Mouse (Mus musculus): ENCODE data around the gene Ahdc1.
A peak's percentile ranks its signal among the peaks of the same experiment; 100 is the strongest.

The Ahdc1 gene

DNA sequence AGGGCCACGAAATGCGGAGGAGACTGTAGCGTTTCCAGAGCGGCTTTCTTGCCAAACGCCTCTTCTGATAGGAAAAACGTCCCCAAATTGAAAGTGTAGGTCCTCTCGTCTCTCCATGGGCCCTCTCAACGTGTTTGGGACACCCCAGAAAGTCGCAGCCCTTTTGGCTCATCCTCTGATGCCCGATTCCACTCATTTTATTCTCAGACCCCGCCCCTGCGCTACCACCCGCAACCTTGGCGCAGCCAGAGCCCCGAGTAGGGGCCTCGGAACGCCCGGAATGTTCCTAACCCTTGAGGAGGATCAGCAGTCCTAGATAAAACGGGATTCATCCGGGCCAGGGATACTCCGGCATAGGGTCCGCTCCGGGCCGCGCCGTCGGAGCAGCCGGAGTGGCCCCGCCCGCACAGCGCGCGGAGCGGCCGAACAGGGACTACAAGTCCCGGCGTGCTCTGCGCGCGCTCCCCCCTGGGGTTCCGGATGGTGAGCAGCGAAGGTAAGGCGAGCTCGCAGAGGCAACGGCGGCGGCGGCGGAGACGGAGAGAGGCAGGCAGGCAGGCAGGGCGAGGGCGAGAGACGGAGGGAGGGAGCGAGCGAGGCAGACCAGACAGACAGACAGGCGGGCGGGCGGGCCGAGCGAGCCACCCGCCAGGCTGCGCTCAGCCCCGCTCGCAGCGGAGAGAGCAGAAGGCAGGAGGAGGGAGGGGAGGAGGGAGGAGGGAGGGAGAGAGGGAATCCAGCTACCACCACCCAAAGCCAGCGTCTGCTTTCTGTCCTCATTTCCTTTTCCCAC, at the start of gene Ahdc1:
Ahdc1 (plus strand) TSS at position 233 of the 793 bp plus-strand sequence.
- DNase-seq (ENCODE audit: low spot score) = peak; percentile 95

DNA sequence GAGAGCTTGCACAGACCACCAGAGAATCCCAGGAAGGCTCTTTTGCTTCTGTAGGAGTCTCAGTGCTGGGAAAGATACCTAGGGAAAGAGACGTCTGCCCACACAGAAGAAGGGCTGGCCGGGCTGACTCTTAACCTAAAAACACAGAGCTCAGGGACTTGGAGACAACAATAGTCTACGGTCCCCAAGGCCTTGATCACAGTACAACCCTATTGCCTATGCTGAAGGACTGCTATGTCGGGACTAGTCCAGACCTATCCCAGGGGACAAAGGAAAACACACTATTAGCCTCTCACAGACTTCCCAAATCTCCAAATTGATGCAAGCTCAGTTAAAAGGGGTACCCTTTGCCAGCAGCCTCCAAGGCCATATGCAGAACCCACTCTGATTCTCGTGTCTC, 49.2 kb upstream of the Ahdc1 start:
- no peak for DNase-seq (ENCODE audit: low spot score)

DNA sequence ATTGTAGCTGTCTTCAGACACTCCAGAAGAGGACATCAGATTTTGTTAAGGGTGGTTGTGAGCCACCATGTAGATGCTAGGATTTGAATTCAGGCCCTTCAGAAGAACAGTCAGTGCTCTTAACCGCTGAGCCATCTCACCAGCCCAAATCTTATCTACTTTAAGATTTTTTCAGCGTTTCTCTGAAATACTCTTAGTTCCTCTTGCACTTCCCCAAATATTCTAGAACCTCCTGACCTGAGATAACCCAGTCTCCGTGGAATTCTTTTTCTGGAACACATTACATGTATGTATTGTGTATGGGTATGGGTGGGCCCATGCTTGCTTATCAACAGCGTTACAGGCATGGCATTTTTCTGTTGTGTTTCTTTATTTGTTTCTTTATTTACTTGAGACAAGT, 48.4 kb upstream of the Ahdc1 start:
- no peak for DNase-seq (ENCODE audit: low spot score)

DNA sequence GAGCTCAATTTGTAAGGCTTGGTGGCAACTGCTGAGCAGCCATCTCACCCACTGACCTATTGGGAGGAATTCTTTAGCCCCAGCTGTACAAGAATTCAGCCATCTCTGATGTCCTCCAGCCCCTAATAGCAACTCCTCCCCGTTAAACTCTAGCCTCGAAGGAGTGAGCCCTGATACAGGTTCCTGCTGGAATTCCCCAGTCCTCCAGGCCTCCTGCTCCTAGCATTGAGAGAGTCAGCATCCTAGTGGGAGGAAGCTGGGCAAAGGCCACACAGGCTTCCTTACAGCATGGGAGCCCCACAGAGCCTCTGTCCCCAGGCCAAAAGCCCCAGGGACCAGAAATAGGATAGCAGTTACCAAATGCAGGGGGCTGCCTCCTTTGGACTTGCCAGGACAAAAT, 47.6 kb upstream of the Ahdc1 start:
- DNase-seq (ENCODE audit: low spot score) = no peak

DNA sequence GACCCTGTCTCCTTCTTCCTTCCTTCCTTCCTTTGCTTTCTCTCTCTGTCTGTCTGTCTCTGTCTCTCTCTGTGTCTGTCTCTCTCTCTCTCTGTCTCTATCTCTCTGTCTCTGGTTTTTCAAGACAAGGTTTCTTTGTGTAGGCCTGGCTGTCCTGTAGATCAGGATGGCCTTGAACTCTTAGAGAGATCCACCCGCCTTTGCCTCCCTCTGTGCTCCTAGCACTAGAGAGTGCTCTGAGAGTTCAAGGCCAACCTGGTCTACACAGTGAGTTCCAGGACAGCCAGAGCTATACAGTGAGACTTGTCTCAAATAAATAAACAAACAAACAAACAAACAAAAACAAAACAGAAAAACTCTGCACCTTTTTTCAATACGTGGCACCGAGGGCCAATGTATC, 47.0 kb upstream of the Ahdc1 start:
- no peak for DNase-seq (ENCODE audit: low spot score)

DNA sequence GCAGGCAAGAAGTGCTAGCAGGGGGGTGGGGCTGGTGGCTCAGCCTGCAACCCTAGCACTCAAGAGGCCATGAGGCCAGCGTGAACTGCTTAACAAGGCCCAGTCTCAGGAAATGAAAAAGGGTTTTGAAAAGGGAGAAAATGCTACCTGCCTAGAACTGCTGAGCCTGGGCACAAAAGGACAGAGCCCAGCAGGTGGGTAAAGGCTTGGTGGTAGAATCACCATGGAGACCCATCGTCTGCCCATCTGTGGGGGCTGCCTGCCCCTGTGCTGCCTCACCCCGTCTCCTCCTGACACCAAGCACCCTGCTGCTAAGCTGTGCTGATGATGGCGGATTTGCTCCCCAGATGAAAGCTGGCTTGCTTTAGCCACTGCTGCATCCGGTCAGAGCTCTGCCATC, 46.6 kb upstream of the Ahdc1 start:
- no peak for DNase-seq (ENCODE audit: low spot score)

DNA sequence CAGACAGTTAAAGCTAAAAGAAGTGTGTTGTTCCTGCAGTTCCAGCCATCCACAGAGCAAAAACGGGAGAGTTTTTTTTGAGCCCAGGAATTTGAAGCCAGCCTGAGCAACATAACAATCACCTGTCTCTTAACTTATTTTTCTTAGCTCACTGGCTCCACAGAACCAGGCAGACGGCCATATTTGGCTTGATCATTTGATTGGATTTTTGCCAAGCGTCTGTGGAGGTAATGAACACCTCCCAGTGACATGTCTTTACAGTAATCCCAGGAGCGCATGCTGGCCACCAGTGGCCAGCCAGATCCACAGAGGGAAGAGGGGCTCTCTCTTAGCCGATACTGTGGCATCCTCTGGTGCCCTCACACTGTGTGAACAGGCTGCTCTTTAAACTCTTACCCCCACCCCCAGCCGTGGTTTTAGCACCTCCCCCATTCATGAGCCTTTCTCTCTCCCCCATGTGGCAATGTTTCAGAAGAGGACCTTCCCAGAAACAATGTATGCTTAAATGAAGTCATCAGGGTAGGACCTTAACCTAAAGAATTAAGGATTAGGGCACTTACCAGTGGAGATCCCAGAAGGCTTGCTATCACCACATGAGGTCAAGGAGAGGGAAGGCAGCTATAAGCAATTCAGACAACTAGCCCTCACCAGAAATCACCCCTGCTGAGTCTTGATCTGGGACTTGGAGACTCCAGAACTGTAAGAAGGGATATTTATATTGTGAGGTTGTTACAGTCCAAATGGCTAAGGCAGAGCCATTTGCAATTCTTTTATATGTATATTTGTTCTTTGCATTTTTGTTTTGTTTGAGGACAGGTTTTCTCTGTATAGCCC, 42.7 kb upstream of the Ahdc1 start:
- DNase-seq (ENCODE audit: low spot score) = peak; percentile 64

DNA sequence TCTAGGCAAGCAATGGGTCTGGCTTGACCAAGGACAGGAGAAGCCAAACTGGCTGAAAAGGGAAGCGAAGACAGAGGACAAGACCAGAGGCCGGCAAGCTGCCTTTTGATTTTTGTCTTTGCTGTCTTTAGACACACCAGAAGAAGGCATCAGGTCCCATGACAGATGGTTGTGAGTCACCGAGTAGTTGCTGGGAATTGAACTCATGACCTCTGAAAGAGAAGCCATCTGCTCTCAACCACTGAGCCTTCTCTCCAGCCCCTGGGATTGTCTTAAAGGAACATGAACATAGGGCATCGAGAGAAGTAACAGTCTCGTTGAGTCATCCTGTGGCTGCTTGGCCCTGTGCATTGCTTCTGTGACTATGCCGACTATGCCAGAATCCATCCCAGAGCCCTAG, 39.5 kb upstream of the Ahdc1 start:
- DNase-seq (ENCODE audit: low spot score) = peak; percentile 37

DNA sequence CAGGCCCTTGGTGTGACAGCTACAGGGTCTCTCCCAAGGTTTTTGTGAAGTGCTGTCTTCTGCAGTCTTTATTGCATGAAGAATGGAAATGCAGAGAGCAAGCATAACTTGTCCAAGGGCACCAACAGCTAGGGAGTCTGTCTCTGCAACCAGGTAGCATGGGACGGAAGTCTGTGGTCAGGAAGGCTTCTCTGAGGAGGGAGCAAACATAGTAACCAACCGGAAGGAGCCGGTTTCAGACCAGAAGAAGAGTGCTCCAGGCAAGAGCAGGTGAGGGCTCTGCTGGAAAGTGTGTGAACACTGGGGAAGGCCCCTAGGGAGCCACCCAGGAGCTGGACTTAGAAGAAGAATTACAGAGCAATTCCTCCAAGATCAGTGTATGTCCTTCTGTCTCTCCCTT, 39.0 kb upstream of the Ahdc1 start:
- no peak for DNase-seq (ENCODE audit: low spot score)

DNA sequence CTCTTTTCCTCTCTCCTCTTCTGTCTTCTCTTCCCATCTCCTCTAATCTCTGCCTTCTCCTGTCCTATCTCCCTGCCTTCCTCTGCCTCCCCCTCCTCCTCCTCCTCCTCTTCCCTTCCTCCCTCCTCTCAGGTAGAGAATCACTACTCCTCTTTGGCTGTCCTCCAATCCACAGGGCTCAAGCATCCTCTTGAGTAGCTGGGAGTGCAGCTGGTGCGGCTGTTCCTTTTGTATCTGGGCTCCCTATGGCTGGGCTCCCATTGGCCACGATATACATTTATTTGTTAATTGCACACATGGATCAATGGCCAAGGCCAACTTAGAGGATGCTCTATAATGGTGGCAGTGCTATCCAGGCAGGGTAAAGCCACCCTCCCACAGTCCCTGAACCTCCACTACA, 38.5 kb upstream of the Ahdc1 start:
- no peak for DNase-seq (ENCODE audit: low spot score)

DNA sequence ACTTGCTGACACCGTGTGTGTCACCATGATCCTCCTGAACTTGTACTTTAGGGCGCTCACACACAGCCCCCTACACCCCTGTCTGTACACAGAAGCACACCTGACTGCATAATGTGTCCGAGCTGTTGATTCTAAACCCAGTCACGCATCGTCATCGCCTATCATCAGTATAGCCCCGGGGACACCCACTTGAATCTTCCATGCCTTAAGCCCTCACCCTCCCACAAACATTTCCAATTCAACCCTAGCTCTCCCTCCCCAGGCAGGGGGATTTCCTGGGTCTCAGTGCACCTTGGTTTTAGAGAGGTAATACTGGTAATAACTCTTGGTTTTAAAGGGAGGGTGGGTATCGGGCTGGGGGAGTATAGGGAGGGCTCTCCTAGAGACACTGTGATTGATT, 37.9 kb upstream of the Ahdc1 start:
- no peak for DNase-seq (ENCODE audit: low spot score)

DNA sequence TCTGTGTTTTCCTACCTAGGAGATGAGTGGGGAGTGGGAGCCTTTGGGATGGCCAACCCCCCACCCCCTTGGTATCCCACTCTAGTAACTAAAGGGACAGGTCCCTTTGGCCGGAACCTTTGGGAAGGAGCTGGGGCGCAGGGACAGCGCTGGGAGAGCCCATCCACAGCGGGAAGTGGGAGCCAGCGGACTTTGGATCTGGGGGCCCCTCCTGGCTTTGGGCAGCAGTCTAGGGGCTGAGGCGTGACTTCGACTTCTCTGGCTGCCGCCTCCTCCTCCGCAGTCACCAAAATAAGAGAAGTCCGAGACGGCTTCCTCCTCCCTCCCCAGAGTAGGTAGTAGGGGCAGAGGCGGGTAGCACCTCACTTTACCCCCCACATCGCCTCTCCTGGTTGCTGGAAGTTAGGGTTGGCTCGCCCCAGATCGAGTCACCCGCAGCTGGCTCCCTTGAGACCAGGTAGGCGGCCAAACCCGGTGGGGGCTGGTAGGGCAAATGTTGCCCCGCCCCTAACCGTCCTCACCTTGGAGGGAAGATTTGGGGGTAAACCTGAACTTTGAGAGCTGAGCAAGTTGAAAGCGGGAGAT, 37.2 kb upstream of the Ahdc1 start, which contains the start of gene Fgr:
Fgr (plus strand) TSS at position 282 of the 585 bp plus-strand sequence.
- DNase-seq (ENCODE audit: low spot score) = no peak

DNA sequence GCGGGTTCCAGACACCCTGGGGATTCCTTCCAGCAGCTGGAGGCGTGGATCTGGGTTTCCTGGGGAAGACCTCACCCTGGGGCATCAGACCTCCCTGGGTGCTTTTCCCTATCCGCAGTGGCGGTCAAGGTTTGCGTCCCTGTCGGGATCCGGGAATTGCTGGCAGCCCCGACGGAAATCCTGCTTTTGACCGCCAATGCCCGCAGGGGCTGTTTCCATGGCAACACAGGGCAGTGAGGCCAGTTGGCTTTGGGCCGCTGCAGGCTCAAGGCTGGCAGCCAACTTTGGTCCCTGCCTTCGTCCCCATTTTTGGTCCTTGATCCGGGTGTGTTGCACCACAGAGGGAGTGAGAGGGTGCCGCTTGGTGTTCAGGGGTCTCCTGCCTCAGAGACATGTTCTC, 36.2 kb upstream of the Ahdc1 start:
- DNase-seq (ENCODE audit: low spot score) = peak; percentile 93

DNA sequence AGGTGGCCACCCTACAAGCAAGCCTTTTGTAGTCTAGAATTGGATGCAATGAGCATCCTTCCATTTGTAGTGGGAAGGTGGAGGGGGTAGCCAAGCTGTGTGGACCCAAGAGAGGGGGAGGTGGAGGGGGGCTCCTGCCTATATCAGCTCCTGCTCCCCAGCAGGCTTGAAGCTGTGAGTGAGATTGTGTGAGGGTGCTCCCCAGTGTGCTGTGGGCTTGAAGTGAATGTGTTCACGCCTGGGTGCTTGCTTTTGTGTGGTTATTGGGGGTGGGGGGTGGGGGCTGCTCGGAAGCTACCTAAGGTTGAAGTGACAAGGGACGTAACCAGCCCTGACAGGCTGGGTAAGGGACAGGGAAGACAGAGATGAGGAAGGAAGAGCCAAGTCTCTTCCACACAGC, 35.3 kb upstream of the Ahdc1 start:
- no peak for DNase-seq (ENCODE audit: low spot score)

DNA sequence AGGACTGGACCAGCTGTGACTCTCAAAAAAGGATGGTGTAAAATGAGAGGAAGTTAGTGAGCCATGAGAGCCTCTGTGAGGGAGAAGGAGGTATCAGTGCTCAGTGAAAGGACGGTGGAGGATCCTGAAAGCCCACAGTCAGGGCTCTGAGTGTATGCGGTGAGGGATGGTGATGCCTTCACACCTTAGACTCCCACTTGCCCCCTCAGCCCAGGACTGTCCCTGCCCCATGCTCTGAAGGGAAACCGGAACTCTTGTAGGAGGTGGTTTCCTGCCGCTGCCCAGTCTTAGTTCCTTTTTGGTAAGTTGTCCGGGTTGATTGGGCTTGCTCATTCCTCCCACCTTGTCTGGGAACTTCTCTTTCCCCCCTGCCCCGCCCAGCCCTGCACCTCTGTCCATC, 34.3 kb upstream of the Ahdc1 start:
- no peak for DNase-seq (ENCODE audit: low spot score)

DNA sequence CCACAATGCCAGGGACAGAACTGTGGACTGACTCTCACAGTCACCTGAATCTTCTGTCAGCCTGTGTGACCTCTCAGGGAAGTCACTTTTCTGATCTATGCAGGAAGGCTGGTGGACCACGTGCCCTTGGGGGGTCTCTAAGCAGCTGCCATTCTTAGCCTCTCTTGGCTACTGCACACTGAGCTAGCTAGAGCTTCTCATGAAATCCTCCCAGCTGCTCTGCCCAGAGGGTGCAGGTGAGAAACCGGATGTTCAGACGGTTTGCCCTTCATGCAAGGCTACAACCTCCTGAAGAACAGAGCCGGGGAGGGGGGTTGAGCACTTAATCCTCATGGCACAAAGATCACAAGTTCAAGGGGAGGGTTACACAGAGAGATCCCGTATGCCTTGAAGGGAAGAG, 33.5 kb upstream of the Ahdc1 start:
- no peak for DNase-seq (ENCODE audit: low spot score)

DNA sequence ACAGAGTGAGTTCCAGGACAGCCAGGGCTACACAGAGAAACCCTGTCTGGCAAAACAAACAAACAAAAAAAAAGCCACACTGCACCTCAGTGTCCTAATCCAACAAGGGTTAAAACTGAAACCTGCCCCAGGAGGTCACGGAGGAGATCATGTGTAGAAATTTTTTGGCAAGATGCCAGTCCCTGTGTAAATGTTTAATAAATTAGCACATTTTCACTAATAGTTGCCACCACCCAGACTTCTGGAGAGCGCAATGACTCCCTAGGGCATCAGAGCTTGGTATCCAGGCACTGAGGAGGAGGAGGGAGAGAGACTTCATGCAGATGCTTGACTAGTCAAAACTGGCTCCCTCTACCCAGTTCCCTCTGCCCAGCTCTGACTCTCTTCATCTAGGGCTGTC, 31.9 kb upstream of the Ahdc1 start:
- DNase-seq (ENCODE audit: low spot score) = peak; percentile 46

DNA sequence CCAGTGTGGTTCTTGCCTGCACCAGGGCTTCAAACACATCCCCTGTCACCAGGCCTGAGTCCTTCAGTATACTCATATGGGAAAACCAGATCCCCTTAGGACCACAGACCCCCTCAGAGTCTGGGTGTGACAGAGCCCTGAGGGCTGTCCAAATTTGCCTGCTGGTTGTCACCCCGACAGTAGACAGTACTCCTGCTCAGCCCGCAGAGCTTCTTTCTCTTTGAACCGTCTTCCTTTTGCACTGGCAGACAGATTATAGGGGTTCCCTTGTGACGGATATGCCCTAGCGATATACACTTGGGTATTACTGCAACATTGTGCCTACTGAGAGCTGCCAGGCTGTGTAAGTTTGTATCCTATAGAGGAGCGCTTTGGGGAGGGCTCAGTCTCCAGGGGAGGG, 29.4 kb upstream of the Ahdc1 start:
- no peak for DNase-seq (ENCODE audit: low spot score)

DNA sequence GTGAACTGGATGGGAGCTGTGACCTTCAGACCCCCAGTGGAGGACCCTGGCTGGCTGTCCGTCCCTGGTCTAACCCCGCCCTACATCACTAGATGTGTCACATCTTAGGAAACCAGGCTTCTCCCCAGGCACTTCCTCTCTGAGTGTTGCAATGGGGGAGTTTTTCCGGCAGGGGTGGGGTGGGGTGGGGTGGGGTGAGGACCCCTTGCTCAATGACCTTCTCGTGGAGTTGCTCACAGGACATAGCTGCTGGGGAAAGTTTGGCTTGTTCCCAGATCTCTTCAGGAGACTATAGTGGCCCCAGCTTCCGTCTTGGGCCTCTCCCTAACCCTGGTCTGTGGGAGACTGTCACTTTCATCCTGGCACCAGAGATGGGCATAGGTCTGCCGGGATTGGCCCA, 28.1 kb upstream of the Ahdc1 start:
- DNase-seq (ENCODE audit: low spot score) = no peak

DNA sequence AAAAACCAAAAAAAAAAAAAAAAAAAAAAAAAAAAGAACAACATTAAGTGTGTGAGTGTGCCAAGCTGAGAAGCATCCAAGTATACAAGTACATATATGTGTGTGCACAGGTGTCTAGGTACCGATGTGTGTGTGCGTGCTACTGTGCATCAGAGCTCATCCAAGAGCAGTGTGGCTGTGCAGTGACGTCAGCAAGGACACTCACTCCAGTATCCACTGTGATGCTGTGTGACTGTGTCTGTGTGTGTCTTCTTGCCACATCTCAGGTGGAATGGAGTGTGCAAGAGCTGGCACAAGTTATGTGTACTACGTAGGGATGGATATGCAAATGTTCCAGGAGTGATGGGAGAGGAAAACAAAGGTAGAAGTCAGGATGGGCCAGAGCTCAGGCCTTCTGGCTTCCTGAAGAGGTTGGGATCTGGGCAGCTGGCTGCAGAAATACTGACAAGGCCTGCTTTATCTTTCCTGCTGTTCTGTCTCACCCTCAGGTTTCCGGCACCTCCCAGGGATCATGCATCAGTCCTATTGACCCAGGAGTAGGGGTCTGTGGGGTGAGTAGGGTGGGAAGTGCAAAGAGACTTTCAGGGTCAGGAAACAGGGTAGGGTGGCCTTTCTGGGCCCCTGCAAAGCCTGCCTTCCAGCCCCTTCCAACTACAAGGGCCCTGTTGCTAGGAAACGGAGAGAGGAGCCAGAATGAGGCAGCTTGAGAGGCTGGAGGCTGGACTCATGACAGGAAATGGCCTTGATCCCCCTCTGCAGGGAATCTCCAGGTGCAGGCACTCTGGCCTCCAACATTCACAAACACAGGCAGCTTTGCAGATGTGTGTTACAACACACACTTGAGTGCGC, 27.2 kb upstream of the Ahdc1 start:
- DNase-seq (ENCODE audit: low spot score) = peak; percentile 78

DNA sequence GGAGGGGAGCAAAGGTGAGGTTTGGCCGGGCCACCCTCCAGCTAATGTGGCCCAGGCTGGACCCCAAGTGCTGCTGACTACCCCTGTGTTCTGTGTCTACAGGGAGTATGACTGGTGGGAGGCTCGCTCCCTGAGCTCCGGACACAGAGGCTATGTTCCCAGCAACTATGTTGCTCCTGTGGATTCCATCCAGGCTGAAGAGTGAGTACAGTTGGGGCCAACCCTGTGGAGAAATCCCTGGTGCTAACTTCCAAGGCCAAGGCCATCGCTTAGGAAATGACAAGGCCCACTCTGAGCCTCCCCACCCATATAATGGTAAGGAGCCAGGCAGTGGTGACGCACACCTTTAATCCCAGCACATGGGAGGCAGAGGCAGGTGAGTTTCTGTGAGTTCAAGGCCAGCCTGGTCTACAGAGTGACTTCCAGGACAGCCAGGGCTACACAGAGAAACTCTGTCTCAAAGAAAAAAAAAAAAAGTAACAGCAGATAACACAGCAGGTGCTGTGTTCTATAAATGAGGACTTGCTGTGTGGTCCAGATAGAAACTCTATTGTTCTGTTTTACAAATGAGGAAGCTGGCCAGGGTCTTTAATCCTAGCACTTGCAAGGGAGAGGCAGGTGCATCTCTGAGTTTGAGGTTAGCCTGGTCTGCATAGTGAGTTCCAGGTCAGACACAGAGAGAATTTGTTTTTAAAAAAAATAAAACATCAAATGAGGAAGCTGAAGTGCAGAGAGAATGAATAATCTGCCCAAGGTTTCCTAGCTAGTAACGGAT, 22.3 kb upstream of the Ahdc1 start:
- no peak for DNase-seq (ENCODE audit: low spot score)
